Mouse (Mus musculus): ENCODE data around the gene Nptx2. TPM values are rescaled to one million over a fixed set of nuclear protein-coding genes. Genes with fewer than 3 reads are reported as not detected.

Nptx2 gene
- polyA plus RNA-seq, 1 experiment = 9.9 TPM

DNA sequence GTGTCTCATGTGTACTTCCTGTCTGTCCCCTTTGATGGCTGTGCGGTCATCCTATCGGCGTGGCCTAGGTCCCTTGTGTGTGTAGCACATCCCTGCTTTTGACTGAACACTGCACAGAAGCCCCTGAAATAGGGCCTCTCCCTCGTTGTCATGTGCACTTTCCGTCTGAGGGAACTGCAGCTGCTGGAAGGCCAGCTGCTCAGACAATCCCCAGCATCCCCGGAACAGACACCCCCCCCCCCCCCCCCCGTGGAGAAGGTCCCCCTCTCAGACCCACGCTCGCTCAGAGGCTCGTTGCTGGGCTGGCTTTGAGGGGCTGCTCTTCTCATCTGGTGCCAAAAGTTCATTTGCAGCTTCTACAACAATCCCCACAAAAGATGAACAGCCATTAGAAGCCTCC, 11.0 kb downstream of the Nptx2 start:
- no peak for TF ChIP-seq CTCF (IDR thresholded peaks at IDR 0.05; ENCODE audit: borderline replicate concordance, insufficient read depth, low read length)
- no peak for TF ChIP-seq POLR2A (IDR thresholded peaks at IDR 0.05; ENCODE audit: low read depth, low read length)
- no peak overlapping the region for H3K27ac ChIP-seq (ENCODE audit: insufficient read depth, low read length)

DNA sequence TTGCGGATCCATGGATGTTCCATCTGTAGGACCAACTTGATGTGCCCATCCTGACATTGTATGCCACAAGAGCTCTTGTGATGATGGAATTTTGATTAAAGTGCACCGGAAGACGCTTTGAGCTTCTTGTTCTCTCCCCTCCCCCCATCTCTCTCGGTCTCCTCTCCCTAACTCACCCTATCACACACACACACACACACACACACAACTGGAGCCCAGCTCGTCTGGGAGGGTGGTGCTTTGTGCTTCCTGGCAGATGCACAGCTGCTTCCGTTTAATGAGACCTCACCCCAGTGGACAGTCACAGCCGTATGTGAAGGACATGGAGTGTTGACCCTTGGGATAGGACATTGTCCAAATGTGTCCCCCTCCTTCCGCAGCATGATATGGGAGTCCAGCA, 11.7 kb downstream of the Nptx2 start:
- Histone ChIP-seq H3K4me3 (ENCODE audit: insufficient read depth, low read length) (no peak overlapping the region), H3K27ac (ENCODE audit: insufficient read depth, low read length) (no peak overlapping the region), H3K4me1 (ENCODE audit: control insufficient read depth, insufficient read depth, low read length) (no peaks in the 10 kb centered on the region)
- no peak for TF ChIP-seq POLR2A (IDR thresholded peaks at IDR 0.05; ENCODE audit: low read depth, low read length)
- no peak for TF ChIP-seq CTCF (IDR thresholded peaks at IDR 0.05; ENCODE audit: borderline replicate concordance, insufficient read depth, low read length)

More for the DNA sequence above, 11.0 kb downstream of the Nptx2 start:
- H3K4me1 ChIP-seq (ENCODE audit: control insufficient read depth, insufficient read depth, low read length) = no peaks in the 10 kb centered on the region
- no peak overlapping the region for H3K4me3 ChIP-seq (ENCODE audit: insufficient read depth, low read length)

DNA sequence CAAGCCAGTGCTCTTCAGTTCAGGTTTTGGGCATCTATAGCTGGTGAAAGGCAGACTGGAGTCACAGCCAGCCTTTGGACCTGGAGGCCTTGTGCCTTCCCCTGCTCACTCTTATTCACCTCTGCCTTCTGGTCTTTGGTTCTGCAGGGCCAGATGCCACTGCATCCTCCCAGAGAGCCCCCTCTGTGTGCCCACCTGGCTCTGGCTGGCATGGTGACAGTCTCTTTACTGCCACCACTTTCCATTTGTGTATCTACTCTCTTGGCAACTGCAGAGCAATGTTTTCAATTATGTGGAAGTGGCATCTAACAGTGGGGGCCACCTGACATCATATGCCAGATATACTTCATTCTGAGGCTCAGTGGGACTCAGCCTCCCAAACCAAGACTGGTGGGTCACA, 12.8 kb downstream of the Nptx2 start:
- H3K27ac ChIP-seq (ENCODE audit: insufficient read depth, low read length) = no peak overlapping the region
- TF ChIP-seq CTCF (IDR thresholded peaks at IDR 0.05; ENCODE audit: borderline replicate concordance, insufficient read depth, low read length) = no peak
- TF ChIP-seq POLR2A (IDR thresholded peaks at IDR 0.05; ENCODE audit: low read depth, low read length) = no peak
- H3K4me1 ChIP-seq (ENCODE audit: control insufficient read depth, insufficient read depth, low read length) = no peaks in the 10 kb centered on the region
- no peak overlapping the region for H3K4me3 ChIP-seq (ENCODE audit: insufficient read depth, low read length)

DNA sequence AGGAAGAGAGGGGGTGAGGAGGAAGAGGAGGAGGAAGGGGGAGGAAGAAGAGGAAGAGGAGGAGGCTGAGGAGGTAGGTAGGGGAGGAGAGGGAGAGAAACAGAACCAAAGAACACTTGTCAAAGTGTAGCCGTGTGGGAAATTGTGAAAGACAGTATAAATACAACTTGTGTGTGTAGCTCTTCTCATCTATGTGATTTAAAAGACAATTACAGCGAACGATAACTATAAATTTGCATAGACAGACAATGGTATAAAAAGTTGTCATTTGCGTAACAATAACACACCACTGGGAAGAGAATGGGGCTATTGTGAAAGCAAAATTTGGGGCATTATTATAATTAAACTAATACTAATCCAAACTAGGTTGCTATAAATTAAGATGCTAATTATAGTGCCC, 20.0 kb downstream of the Nptx2 start:
- H3K27ac ChIP-seq (ENCODE audit: insufficient read depth, low read length) = no peak overlapping the region
- H3K4me3 ChIP-seq (ENCODE audit: insufficient read depth, low read length) = no peak overlapping the region
- no peaks in the 10 kb centered on the region for H3K4me1 ChIP-seq (ENCODE audit: control insufficient read depth, insufficient read depth, low read length)
- TF ChIP-seq POLR2A (IDR thresholded peaks at IDR 0.05; ENCODE audit: low read depth, low read length) (no peak), CTCF (IDR thresholded peaks at IDR 0.05; ENCODE audit: borderline replicate concordance, insufficient read depth, low read length) (no peak)

DNA sequence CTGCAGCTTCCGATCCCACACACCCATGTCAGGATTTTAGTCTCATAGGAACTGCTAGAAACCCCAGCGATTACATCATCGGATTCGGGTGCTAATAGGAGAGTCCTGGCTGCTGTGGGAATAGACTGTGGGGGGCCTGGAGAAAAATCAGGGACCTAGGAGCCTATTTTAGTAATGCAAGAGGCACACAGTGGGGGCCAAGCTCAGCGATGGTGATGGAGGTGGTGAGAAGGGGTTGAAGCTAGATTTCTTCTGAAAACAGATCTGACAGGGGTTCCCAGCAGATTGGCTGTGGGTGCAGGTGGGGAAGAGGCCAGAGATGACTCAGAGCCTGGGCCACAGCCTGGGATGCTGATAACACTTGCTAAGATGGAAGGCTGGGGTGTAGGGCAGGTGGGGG, 39.4 kb downstream of the Nptx2 start:
- Histone ChIP-seq H3K27ac (ENCODE audit: insufficient read depth, low read length) (no peak overlapping the region), H3K4me1 (ENCODE audit: control insufficient read depth, insufficient read depth, low read length) (no peaks in the 10 kb centered on the region), H3K4me3 (ENCODE audit: insufficient read depth, low read length) (no peak overlapping the region)
- TF ChIP-seq POLR2A (IDR thresholded peaks at IDR 0.05; ENCODE audit: low read depth, low read length) (no peak), CTCF (IDR thresholded peaks at IDR 0.05; ENCODE audit: borderline replicate concordance, insufficient read depth, low read length) (no peak)

DNA sequence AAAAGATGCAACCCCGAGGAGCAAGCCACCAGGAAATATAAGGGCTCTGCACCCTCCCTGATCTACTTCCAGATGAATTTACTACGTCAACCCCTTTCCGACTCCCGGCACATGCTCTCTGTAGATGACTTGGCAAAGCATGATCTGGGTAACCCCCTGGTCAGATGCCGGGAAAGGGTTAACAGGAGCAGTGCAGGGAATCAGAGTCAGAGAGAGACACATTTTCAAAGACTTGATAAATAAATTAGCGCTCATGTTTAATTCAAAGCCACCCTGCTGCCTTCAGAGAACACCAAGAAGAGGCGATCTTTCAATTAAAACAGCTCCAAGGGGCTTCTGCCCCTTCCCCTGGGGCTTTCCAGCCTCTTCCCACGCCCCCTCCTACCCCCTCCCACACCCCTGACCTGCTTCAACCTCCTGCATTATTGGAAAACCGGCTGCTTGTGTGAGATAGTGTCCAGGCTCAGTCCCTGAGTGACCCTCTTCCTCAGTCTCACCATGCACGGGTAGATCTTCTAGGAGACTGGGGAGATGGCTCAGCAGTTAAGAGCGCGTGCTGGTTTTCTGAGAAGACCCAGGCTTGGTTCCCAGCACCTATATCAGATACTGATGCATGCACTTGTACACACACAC, 45.7 kb downstream of the Nptx2 start:
- Histone ChIP-seq H3K27ac (ENCODE audit: insufficient read depth, low read length) (no peak overlapping the region), H3K4me3 (ENCODE audit: insufficient read depth, low read length) (no peak overlapping the region), H3K4me1 (ENCODE audit: control insufficient read depth, insufficient read depth, low read length) (no peaks in the 10 kb centered on the region)
- TF ChIP-seq CTCF (IDR thresholded peaks at IDR 0.05; ENCODE audit: borderline replicate concordance, insufficient read depth, low read length) (no peak), POLR2A (IDR thresholded peaks at IDR 0.05; ENCODE audit: low read depth, low read length) (no peak)

DNA sequence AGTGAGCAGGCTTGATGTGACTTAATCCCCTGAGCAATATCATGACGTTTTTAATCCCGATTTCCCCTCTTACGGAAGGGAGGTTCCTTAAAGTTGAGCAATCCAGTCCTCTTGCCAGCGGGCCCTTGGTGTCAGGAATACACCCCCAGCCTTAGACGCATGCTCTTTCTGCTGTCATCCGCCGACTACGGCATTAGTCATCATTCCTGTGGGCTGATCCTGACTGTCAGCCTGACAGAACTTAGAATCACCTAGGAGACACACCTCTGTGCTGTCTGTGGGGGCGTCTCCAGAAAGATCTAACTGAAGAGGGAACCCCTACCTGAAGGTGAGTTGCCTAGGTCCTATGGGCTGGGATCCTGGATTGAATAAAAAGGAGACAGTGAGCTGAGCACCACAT, 49.1 kb downstream of the Nptx2 start:
- TF ChIP-seq CTCF (IDR thresholded peaks at IDR 0.05; ENCODE audit: borderline replicate concordance, insufficient read depth, low read length) (no peak), POLR2A (IDR thresholded peaks at IDR 0.05; ENCODE audit: low read depth, low read length) (no peak)
- H3K4me1 ChIP-seq (ENCODE audit: control insufficient read depth, insufficient read depth, low read length) = no peaks in the 10 kb centered on the region
- H3K4me3 ChIP-seq (ENCODE audit: insufficient read depth, low read length) = no peak overlapping the region
- H3K27ac ChIP-seq (ENCODE audit: insufficient read depth, low read length) = no peak overlapping the region

Other genes with a start within 250 kb of the Nptx2 start
- gene Baiap2l1, start 187.8 kb upstream of the Nptx2 start, polyA plus RNA-seq (2011; ENCODE audit: insufficient read length, low read depth, missing spikeins) = 5.1 and 7.5 TPM in 2 replicates
- not detected in 2 replicates for gene Tmem130, start 215.9 kb downstream of the Nptx2 start, polyA plus RNA-seq (2011; ENCODE audit: insufficient read length, low read depth, missing spikeins)
- 83.6 and 88.3 TPM in 2 replicates for gene Trrap, start 221.8 kb downstream of the Nptx2 start, polyA plus RNA-seq (2011; ENCODE audit: insufficient read length, low read depth, missing spikeins)